Mouse (Mus musculus) lung, embryonic 15.5 days (tissue): ENCODE data around the gene Rac1. TPM values are rescaled to one million over a fixed set of nuclear protein-coding genes. Genes with fewer than 3 reads are reported as not detected.
A peak's percentile ranks its signal among the peaks of the same experiment; 100 is the strongest.

ENCODE experiments used
- ATAC-seq: fragments of 200-750 bp; cut with Nextera tagmentation; 2 replicates; pipeline ENCODE4 v1.8.0; 2017; ENCODE audit warnings: moderate number of reproducible peaks, borderline replicate concordance; ENCODE audit not compliant: low FRiP score, low TSS enrichment; ENCODE audit errors: extremely low read depth
- H3K27ac ChIP-seq: fragments of 300-500 bp; sonication (generic); 2 replicates; pipeline ENCODE4 v1.5.1; 2015; ENCODE audit warnings: moderate library complexity, mild to moderate bottlenecking, inconsistent platforms
- H3K27me3 ChIP-seq: fragments of 300-500 bp; sonication (generic); 2 replicates; pipeline ENCODE4 v1.6.1; 2015; ENCODE audit warnings: inconsistent platforms
- H3K36me3 ChIP-seq: fragments of 300-500 bp; sonication (generic); 2 replicates; pipeline ENCODE4 v1.6.1; 2015; ENCODE audit warnings: inconsistent platforms
- H3K4me1 ChIP-seq: fragments of 300-500 bp; sonication (generic); 2 replicates; pipeline ENCODE4 v1.6.1; 2015; ENCODE audit warnings: inconsistent platforms
- H3K4me2 ChIP-seq: fragments of 300-500 bp; sonication (generic); 2 replicates; pipeline ENCODE4 v1.6.1; 2015; ENCODE audit warnings: inconsistent platforms, mild to moderate bottlenecking, moderate library complexity
- H3K4me3 ChIP-seq: fragments of 300-500 bp; sonication (generic); 2 replicates; pipeline ENCODE4 v1.5.1; 2015; ENCODE audit warnings: mild to moderate bottlenecking, inconsistent platforms
- H3K9ac ChIP-seq: fragments of 300-500 bp; sonication (generic); 2 replicates; pipeline ENCODE4 v1.6.1; 2015; ENCODE audit warnings: inconsistent platforms
- H3K9me3 ChIP-seq: fragments of 300-500 bp; sonication (generic); 2 replicates; pipeline ENCODE4 v1.6.1; 2016; ENCODE audit warnings: inconsistent platforms
- WGBS: fragments of 180-500 bp; shearing (Covaris S2); methylation state at CpG from one replicate; pipeline ENCODE4 v1.1.7; 2015; 5-methylcytosine and 5-hydroxymethylcytosine counted together
- polyA plus RNA-seq: library from polyadenylated mRNA; unstranded; fragments of >200 nt; fragmentation: Nextera tagmentation; extraction: Ambion mirVana; gene quantifications from 2 replicates; pipeline ENCODE4 v1.2.1, GENCODE M21; 2015

The Rac1 gene
- polyA plus RNA-seq, 1 experiment from 2014 or later: 506 TPM

- Histone ChIP-seq H3K9ac (no peak overlapping the region), H3K4me2 (no peak overlapping the region), H3K4me3 (no peak overlapping the region), H3K36me3 (0 out of 2 replicates have a peak, but pooled peaks cover 3% of the 10 kb centered on the region), H3K27me3 (no peaks in the 10 kb centered on the region), H3K27ac (no peak overlapping the region), H3K4me1 (no peaks in the 10 kb centered on the region), H3K9me3 (no peaks in the 10 kb centered on the region)
- ATAC-seq: no peak
- WGBS: 83% methylated on average over 14 of the region's 14 CpGs
Observed at GRCm38 (mm10) chr5:143489749-143490342, 38.0 kb downstream of the Rac1 start.

- H3K9ac ChIP-seq: no peak overlapping the region
- no peaks in the 10 kb centered on the region for H3K9me3 ChIP-seq
- no peak for ATAC-seq
- H3K27me3 ChIP-seq: no peaks in the 10 kb centered on the region
- H3K4me1 ChIP-seq: no peaks in the 10 kb centered on the region
- 0 out of 2 replicates have a peak, but pooled peaks cover 5% of the 10 kb centered on the region for H3K36me3 ChIP-seq
- WGBS: 85% methylated on average over 5 of the region's 5 CpGs
- H3K4me2 ChIP-seq: no peak overlapping the region
- H3K4me3 ChIP-seq: no peak overlapping the region
- H3K27ac ChIP-seq: no peak overlapping the region
Observed at GRCm38 (mm10) chr5:143487998-143488397, 39.8 kb downstream of the Rac1 start.

- H3K27me3 ChIP-seq: no peaks in the 10 kb centered on the region
- no peak overlapping the region for H3K27ac ChIP-seq
- 0 out of 2 replicates have a peak, but pooled peaks cover 3% of the 10 kb centered on the region for H3K36me3 ChIP-seq
- no peak overlapping the region for H3K9ac ChIP-seq
- H3K4me2 ChIP-seq: no peak overlapping the region
- no peaks in the 10 kb centered on the region for H3K9me3 ChIP-seq
- no peaks in the 10 kb centered on the region for H3K4me1 ChIP-seq
- no peak overlapping the region for H3K4me3 ChIP-seq
- WGBS: 89% methylated on average over 10 of the region's 10 CpGs
- no peak for ATAC-seq
Observed at GRCm38 (mm10) chr5:143487193-143487592, 40.6 kb downstream of the Rac1 start.

- 90% methylated on average over 5 of the region's 5 CpGs for WGBS
- no peaks in the 10 kb centered on the region for H3K4me1 ChIP-seq
- H3K27ac ChIP-seq: no peak overlapping the region
- H3K9me3 ChIP-seq: no peaks in the 10 kb centered on the region
- H3K36me3 ChIP-seq: peaks cover 2% of the 10 kb centered on the region; the same call in 1 of the 2 replicates
- no peak for ATAC-seq
- no peak overlapping the region for H3K9ac ChIP-seq
- H3K27me3 ChIP-seq: no peaks in the 10 kb centered on the region
- H3K4me2 ChIP-seq: no peak overlapping the region
- no peak overlapping the region for H3K4me3 ChIP-seq
Observed at GRCm38 (mm10) chr5:143484955-143485354, 42.9 kb downstream of the Rac1 start.

- peaks cover 7% of the 10 kb centered on the region; the same call in 1 of the 2 replicates for H3K36me3 ChIP-seq
Observed at GRCm38 (mm10) chr5:143477901-143478300, 49.9 kb downstream of the Rac1 start.

GRCm38 (mm10) chr5:143476013-143476412, 51.8 kb downstream of the Rac1 start:
- H3K27ac ChIP-seq: no peak overlapping the region
- 94% methylated on average over 6 of the region's 6 CpGs for WGBS
- H3K4me1 ChIP-seq: no peaks in the 10 kb centered on the region
- H3K9ac ChIP-seq: no peak overlapping the region
- peaks cover 7% of the 10 kb centered on the region; the same call in 1 of the 2 replicates for H3K36me3 ChIP-seq
- no peak overlapping the region for H3K4me2 ChIP-seq
- no peaks in the 10 kb centered on the region for H3K9me3 ChIP-seq
- no peak for ATAC-seq
- H3K4me3 ChIP-seq: no peak overlapping the region
- H3K27me3 ChIP-seq: no peaks in the 10 kb centered on the region

More at GRCm38 (mm10) chr5:143477901-143478300, 49.9 kb downstream of the Rac1 start:
- no peaks in the 10 kb centered on the region for H3K9me3 ChIP-seq
- H3K4me3 ChIP-seq: no peak overlapping the region
- no peak overlapping the region for H3K9ac ChIP-seq
- H3K4me2 ChIP-seq: no peak overlapping the region
- 94% methylated on average over 3 of the region's 3 CpGs for WGBS
- H3K27me3 ChIP-seq: no peaks in the 10 kb centered on the region
- H3K27ac ChIP-seq: no peak overlapping the region
- no peaks in the 10 kb centered on the region for H3K4me1 ChIP-seq
- no peak for ATAC-seq

- Histone ChIP-seq H3K4me3 (no peak overlapping the region), H3K27ac (no peak overlapping the region), H3K9me3 (no peaks in the 10 kb centered on the region), H3K36me3 (peaks cover 7% of the 10 kb centered on the region; the same call in 1 of the 2 replicates), H3K4me1 (no peaks in the 10 kb centered on the region), H3K9ac (no peak overlapping the region), H3K27me3 (no peaks in the 10 kb centered on the region), H3K4me2 (no peak overlapping the region)
- 87% methylated on average over 20 of the region's 20 CpGs for WGBS
- ATAC-seq: no peak
Observed at GRCm38 (mm10) chr5:143475153-143475844, 52.5 kb downstream of the Rac1 start.

GRCm38 (mm10) chr5:143471953-143472618, 55.8 kb downstream of the Rac1 start:
- Histone ChIP-seq H3K4me2 (no peak overlapping the region), H3K9me3 (no peaks in the 10 kb centered on the region), H3K4me1 (no peaks in the 10 kb centered on the region), H3K27ac (no peak overlapping the region), H3K4me3 (no peak overlapping the region), H3K36me3 (0 out of 2 replicates have a peak, but pooled peaks cover 7% of the 10 kb centered on the region), H3K9ac (no peak overlapping the region), H3K27me3 (no peaks in the 10 kb centered on the region)
- WGBS: 88% methylated on average over 9 of the region's 9 CpGs
- no peak for ATAC-seq

- H3K36me3 ChIP-seq: 0 out of 2 replicates have a peak, but pooled peaks cover 3% of the 10 kb centered on the region
- no peak overlapping the region for H3K9ac ChIP-seq
- no peaks in the 10 kb centered on the region for H3K9me3 ChIP-seq
- WGBS: 78% methylated on average over 3 of the region's 3 CpGs
- peak overlapping the region; percentile 48; the same call in 1 of the 2 replicates for H3K27ac ChIP-seq
- no peak overlapping the region for H3K4me3 ChIP-seq
- no peak overlapping the region for H3K4me2 ChIP-seq
- no peak for ATAC-seq
- H3K4me1 ChIP-seq: 0 out of 2 replicates have a peak, but pooled peaks cover under 1% of the 10 kb centered on the region
- H3K27me3 ChIP-seq: no peaks in the 10 kb centered on the region
Observed at GRCm38 (mm10) chr5:143471165-143471546, 56.7 kb downstream of the Rac1 start.

- Histone ChIP-seq H3K9ac (no peak overlapping the region), H3K27me3 (no peaks in the 10 kb centered on the region), H3K4me1 (peaks cover 6% of the 10 kb centered on the region; the same call in 1 of the 2 replicates), H3K4me2 (no peak overlapping the region), H3K36me3 (0 out of 2 replicates have a peak, but pooled peaks cover 3% of the 10 kb centered on the region), H3K4me3 (no peak overlapping the region), H3K27ac (peak overlapping the region; percentile 48), H3K9me3 (no peaks in the 10 kb centered on the region)
- WGBS: 55% methylated on average over 15 of the region's 15 CpGs
- peak; percentile 30; the same call in 1 of the 2 replicates for ATAC-seq
Observed at GRCm38 (mm10) chr5:143470421-143471164, 57.2 kb downstream of the Rac1 start.

- Histone ChIP-seq H3K9me3 (no peaks in the 10 kb centered on the region), H3K36me3 (no peaks in the 10 kb centered on the region), H3K27ac (no peak overlapping the region), H3K4me3 (no peak overlapping the region), H3K4me2 (no peak overlapping the region), H3K27me3 (no peaks in the 10 kb centered on the region), H3K9ac (no peak overlapping the region), H3K4me1 (peaks cover 13% of the 10 kb centered on the region)
- no peak for ATAC-seq
- WGBS: 90% methylated on average over 8 of the region's 8 CpGs
Observed at GRCm38 (mm10) chr5:143469628-143470027, 58.2 kb downstream of the Rac1 start.
